Mouse (Mus musculus) activated CD4-positive, CD25-positive, alpha-beta regulatory T cell, adult 4 months (primary cell): Measurements from ENCODE around the gene Sema6c. TPM values are rescaled to one million over a fixed set of nuclear protein-coding genes. Genes with fewer than 3 reads are reported as not detected.
"Not testable (repeated sequence)": the region's sequence is repeated elsewhere in the genome, so short reads cannot be mapped to it uniquely, and the experiment has no call there.

Source experiments
- ATAC-seq: one replicate; pipeline ENCODE4 v1.8.0; 2017
- polyA plus RNA-seq, 2 experiments: library from polyadenylated mRNA; unstranded; fragments of 100-300 nt; shearing (Covaris generic); gene quantifications; one replicate each; pipeline ENCODE4 v1.2.1; 2017

Sema6c gene
- polyA plus RNA-seq, result not detected

DNA sequence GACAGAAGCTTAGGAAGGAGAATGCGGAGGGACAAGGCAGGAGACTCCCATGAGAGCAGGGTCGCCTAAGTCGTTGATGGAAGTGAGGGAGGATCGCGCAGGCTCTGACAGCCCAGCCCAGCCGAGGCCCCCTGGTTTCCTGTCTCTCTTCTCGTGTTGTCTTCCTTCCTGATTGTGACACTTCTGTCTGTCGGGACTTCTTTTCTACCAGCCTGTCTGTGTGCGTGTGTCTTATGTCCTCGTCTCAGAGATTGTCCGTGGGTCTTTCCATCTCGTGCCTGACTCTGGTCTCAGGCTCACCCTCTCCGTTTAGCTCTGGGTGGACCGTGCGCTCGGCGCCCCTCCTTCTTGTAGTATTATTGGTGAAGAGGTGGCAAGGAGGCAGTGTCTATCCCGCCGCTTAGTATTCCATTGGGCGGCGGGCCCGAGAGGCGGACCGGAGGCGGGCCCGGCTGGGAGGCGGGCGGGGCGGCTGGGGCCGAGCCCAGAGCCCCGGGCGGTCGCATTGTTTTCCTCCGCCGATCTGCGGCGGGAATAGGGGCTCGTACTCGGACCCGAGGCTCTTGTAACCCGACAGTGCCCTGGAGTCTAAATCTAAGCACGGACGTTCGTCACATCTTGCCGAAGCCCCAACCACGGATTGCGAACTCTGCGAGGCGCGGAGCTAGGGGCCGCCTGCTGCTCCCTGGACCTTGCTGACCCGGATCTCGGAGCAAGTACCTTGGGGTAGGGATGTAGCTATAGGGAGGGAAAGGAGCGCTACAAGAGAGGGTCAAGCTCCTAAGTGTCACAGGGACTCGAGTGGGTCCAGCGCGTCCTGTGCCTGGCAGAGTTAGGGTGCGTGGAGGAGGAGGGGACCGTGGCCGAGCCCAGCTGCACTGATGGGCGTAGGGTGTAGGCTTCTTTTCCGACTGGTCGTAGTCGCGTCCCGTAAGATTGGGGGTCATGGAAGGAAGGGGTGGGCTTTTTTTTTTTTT, at the start of gene Sema6c:
Sema6c (plus strand) TSS at position 471 of the 977 bp plus-strand sequence.
- peak; percentile 99 for ATAC-seq

DNA sequence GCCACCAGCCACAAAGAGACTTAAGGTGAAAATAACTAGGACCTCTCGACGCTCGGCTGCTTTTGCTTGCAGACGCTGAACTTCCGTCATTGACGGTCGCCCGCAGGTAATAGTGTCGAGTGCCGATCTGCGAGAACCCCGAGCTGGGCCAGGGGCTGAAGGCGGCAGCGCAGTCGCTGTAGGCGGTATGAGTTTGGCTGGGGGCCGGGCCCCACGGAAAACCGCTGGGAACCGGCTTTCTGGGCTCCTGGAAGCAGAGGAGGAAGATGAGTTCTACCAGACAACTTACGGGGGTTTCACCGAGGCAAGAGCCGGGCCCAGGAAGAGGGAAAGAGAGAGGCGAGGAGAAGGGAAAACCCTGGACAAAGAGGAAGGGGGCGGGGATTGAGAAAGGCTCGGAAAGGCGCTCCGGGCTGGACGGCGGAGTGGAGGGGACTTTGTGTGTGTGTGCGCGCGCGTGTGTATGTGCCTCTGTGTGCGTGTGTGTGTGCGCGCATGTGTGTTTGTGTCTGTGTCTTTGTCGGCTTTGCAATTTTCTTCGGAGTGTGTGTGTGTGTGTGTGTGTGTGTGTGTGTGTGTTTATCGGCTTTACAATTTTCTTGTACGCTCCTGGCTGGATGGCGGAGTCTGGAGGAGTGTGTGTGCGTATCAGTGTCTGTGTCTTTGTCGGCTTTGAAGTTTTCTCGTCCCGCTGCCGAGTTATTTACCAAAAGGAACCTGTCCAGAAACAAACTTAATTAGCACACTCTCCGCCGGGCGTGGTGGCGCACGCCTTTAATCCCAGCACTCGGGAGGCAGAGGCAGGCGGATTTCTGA, 49.1 kb upstream of the Sema6c start, which contains the start of gene Vps72:
Vps72 (plus strand) TSS at position 112 of the 816 bp plus-strand sequence.
- peak; percentile 71 for ATAC-seq

DNA sequence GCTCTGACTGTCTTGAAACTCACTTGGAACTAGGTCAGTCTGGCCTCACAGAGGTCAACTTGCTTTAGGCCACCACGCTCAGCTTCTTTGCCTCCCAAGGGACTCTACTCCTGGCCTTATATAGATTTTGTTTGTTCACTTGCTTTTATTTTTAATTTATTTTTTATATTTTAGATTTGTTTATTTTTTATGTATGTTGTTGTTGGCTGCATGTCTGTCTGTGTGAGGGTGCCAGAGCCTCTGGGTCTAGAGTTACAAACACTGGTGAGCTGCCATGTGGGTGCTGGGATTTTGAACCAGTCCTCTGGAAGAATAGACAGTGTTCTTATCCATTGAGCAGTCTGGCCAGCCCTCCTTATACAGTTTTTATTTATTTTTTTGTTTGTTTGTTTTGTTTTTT, 47.5 kb upstream of the Sema6c start:
- no peak for ATAC-seq

DNA sequence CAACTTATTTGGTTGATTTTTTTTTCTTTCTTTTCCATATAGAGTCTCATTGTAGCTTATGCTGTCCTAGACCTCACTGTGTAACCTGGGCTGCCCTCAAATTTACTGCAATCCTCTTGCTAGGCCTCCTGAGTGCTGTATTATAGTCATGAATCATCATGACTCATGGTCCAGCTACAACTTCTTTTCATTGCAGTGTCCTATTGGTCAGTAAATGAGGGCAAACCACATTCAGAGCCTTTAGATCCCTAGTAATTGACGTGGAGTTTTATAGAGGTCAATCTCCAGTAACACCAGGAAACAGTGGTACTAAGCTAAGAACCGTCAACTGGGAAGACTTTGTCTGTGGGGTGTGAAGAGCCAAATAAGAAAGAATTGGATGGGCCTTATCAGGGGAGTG, 42.5 kb upstream of the Sema6c start:
- ATAC-seq, result no peak

DNA sequence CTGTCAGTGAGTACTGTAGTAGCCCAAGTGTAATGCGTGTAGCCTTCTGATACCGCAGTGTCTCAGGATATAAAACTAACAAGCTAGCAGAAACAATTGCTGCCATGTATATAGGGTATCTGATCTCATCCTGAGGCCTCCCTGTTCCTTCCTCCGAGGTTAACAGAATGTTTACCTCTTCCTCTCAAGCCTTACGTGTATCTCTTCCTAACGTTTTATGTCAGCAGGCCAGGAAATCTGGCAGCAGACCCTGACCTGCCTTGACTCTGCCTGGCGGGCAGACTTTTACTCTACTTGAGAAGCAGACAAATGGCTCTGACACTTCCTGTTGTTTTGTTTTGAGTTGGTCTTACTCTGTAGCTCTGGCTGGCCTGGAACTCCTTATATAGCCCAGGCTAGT, 38.7 kb upstream of the Sema6c start:
- ATAC-seq, result no peak

DNA sequence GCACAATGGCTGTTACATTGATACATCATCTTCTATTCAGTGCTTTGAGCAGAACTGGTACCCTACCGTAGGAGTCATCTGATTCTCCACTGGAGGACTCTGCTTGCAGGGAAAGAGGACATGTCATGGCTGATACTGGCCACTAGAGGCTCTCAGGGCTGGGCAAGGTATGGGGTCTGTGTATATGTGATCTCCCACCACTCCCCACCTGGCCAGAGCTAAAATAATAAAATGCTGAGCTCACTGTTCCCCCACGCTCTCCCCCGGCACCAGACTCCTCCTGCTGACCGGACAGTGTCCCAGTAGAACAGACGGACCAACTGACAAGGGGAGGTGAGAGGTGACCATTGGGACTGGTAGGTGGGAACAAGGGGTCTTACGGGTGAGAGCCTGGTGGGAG, 36.0 kb upstream of the Sema6c start, which contains the start of gene Tmod4:
Tmod4 (plus strand) TSS at position 231 of the 400 bp plus-strand sequence.
- no peak for ATAC-seq

DNA sequence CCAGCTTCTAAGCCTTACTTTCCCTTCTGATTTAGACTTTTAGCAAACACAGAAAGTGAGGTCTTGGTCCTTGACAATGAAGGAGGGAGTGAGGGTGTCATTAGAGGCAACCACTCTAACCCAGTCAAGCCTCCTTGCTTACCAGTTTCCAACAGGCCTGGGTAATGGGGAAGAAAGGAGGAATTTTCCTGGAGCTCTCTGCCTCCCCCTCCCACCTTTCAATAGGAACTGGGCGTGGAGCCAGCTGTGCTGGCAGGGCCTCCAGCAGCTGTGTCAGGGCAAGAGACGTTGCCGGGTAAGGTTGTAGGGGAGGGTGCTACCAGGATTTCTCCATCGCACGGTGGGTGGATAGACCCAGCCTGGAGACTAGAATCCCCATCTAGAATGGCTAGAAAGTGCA, 35.3 kb upstream of the Sema6c start:
- no peak for ATAC-seq

DNA sequence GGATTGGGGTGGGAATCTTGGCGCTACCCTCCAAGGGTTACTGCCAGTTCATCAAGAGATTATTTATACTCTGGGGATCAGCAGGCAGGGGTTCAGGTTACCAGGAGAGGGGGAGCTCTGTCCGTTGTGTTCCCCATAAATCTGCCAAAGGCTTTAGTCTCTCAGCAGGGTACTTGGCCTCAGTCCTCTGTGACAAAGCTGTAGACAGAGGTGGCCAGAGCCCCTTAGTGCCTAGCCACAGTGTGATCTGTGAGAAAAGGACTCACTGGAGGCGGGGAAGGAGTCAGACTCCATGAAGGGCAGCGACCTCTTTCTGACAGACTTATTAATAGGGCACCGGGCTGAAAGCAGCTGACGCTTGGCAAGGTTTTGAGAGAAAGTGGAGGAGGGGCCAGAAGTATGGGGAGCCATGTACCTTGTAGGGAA, 31.0 kb upstream of the Sema6c start:
- ATAC-seq, result no peak

DNA sequence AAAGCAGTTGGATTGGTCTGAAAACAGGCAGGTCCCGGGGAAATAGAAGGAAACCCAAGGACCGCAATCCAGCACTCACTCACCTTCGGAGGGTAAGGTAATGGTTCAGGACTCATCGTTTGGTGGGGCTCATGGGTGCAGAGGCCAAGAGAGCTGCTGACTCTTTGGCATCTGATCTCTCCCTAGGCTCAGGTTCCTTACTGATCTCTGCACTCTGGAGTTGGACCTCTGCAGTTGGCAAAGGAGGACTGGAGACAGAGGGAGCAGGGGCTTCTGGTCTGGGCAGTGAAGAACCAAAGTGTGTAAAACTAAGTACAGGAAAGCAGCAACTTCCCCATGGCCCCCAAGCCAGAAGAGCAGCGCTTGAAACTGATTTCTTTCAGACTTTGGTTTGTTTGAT, 30.2 kb upstream of the Sema6c start:
- ATAC-seq, result no peak

DNA sequence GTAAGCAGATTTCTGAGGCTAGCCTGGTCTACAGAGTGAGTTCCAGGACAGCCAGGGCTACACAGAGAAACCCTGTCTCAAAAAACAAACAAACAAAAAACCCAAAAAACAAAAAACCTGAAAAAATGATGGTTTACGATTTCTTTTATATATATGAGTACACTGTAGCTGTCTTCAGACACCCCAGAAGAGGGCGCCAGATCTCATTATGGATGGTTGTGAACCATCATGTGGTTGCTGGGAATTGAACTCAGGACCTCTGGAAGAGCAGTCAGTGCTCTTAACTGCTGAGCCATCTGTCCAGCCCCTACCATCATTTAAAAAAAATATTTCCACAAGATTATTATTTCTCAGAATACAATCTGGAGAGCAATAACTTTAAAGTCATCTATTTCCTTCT, 27.9 kb upstream of the Sema6c start:
- ATAC-seq, result not testable (repeated sequence)

DNA sequence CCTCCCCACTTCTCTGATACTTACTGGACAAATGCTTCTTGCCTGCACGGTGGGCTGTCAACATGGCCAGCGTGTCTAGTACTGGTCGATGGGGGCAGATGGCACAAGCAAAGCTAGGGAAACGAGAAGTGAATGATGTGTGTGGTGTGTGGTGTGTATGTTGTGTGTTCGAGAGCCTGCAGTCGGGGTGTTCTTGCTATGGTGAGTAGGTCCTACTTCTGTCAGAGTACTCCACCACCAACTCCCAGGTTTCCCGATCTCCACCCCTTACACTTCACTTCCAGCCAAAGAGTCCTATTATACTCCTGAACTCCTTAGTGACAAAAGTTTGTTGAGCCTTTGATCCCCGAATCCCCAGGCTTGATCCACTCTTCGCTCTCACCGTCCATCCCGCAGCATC, 27.1 kb upstream of the Sema6c start:
- ATAC-seq, result no peak

DNA sequence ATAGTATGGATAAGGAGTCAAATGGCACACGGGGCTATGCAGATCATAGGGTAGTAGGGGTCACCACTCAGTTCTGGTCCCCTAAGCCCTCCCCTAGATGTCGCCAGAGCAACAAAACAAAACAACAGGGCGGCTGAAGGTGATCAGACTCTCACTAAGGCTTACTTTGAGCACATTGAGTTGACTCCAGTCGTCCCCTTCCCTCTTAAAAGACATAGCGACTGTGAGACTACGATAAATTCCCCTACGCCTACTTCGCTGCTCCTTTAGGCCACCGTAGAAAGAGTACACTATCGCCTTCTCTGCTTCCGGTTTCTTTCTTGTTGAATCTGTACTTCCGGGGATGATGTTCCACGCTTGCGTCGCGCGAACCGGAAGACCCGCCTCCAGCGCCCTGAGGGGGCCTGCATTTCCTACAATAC, 26.6 kb upstream of the Sema6c start, which contains the start of the genes Scnm1 and Lysmd1:
Scnm1 (minus strand) TSS at position 332 of the 422 bp plus-strand sequence.
Lysmd1 (plus strand) TSS at position 409 of the 422 bp plus-strand sequence.
- ATAC-seq, result peak; percentile 80

DNA sequence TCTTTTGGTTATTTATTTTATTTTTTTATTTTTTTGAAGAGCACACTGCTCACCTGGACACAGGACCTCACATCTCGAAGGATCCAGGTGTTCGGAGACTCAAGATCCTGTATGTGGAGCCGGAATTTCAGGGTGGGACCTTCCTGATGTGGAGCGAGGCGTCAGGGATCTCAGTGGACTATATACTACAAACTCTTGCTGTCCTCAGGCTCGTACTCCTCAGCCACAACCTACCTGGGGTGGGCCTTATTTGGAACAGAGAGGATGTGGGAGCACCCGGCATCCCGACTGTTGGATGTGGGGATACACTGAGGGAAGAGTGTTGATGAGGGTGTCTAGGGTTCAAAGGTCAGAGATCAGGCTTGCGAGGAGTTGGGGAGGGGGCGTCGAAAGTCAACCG, 26.1 kb upstream of the Sema6c start:
- not testable (repeated sequence) for ATAC-seq

DNA sequence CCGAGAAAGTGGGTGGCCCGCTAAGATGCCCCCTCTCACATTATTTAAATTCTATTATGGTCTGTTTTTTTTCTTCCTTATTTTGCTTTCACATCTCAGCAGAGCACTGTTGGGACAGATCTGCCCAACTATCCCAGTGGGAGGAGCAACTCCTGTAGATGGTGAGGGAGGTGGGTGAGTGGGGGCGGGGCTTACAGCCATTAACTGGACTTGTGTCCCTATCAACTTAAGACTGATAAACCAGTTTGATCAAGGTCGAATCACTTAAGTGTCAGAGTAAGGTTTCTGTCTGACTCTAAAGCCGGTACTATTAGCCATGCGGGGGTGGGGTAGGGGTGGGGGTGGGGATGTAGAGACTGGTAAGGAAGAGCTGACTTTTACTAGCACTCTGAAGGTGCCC, 25.2 kb upstream of the Sema6c start:
- no peak for ATAC-seq

DNA sequence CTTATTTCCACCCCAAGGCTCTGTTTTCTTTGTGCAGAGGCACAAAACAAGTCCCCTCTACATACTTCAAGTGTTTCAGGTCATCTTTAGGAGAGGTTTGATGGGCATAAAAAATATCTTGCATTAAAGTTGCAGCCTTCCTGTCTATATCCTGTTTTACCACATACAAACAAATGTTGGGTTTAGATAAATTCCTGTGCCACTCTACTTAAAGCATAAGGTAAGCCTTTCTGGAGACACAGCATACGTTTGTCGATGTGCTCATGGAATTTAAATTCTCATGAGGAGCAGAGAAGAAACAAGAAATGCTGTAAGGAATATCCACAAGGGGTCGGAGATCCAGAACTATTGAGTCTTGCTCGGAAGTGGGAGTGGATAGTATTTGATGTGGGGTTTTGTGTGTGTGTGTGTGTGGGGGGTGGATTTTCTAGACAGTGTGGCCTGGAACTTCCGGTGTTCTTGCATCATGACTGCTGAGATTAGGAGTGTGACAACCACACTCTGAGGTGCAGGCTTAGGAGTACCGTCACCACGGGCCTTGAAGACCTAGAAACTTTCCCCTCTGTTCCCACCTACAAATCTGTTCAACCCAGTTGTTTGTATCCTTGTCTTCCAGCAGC, 24.7 kb upstream of the Sema6c start:
- ATAC-seq, result peak; percentile 82

DNA sequence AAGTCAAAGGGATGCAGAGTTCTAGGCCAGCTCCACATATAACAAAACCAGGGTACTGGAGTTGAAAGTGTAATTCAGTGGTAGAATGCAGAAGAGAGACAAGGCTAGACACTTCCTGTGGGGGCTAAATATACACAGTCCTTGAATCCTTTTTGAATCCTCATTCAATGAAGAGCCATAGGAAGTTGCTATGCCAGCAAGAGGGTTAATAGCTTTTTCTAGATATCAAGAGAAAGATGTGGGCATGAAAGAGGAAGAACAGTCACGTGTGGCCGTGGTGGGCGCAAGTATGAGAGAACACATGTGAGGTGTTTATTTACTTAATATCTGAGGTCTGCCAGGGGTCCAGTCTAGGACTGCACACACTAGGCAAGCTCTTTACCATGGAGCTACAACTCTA, 23.9 kb upstream of the Sema6c start:
- ATAC-seq, result no peak

DNA sequence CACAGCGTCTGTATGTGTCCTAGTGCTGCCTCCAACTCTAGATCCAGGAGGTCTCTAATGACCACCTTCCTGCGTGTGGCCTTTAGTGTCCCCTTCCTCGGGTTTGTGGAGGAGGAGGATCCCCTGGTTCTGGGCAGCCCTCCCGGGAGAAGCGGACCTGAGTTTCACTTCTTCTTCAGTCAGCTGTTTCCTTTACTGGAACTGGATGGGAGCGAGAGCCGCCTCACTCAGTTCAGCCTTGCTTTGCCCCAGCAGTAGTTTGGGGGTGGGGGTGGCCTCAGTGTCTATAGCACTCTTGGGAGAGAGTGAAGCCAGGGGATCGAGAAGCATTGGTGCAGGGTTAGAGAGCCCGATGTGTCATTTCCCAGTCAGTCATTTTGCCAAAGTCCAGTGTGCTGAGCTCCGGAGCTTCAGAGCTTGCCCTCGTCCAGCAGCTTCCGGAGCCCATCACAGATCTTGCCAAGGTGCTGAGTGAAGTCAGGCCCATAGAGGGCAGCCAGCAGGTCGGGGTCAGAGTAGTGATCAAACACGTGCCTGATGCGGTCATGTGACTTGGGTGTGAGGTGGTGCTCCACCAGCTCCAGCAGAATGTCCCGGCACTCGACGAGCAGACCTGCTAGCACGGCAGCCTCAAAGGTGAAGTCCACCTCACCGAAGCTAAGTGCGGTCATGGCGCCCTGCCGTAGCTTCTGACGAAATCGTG, 20.5 kb upstream of the Sema6c start:
- no peak for ATAC-seq

DNA sequence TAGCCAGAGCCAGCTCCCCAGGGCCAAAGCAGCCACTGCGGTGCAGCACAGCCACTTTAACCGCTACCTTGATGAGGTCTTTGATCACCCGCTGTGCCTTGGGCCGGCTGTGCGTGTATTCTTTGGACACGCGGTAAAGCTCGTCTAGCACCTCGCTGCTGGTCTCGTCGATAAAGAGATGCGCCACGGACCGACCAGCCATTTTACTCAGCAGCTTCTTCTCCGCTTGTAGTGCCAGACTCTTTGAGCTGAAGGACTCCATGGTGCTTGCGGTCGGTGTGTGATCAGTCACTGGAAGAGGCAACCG, 20.0 kb upstream of the Sema6c start:
- ATAC-seq, result no peak

DNA sequence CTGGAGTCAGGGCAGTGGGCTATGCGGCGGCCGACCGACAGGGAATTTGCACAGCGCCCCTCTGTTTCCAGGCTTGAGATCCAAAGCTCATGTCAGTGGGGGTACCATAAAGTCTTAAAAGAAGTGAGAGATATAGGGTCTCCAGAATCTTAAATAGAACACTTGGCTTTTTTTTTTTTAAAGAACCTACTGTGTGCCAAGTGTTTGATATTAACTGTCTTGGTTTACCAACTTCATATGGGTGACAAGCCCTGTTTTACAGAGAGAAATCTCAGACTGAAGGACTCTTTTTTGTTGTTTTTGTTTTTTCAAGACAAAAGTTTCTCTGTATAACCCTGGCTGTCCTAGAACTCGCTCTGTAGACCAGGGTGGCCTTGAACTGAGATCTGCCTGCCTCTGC, 19.5 kb upstream of the Sema6c start:
- ATAC-seq, result no peak

DNA sequence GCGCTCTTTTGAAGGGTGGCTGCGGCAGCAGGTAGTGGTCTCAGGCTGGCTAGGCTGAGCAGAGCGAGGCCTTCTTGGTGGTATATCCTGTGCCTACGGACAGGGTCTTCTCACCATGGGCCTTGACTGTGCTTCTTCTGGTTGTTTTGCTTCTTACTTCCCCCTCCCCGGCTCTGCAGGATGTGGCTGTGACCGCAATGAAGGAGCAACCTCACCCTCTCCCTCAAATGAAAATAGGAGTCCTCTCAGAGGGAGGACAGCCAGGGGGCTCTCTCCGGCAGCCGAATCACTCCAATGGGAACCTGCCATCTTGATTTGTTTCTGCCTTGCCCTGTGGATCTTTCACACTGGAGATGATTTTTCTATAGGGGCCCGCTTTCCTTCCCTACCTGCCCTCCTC, 18.8 kb upstream of the Sema6c start:
- peak; percentile 92 for ATAC-seq

DNA sequence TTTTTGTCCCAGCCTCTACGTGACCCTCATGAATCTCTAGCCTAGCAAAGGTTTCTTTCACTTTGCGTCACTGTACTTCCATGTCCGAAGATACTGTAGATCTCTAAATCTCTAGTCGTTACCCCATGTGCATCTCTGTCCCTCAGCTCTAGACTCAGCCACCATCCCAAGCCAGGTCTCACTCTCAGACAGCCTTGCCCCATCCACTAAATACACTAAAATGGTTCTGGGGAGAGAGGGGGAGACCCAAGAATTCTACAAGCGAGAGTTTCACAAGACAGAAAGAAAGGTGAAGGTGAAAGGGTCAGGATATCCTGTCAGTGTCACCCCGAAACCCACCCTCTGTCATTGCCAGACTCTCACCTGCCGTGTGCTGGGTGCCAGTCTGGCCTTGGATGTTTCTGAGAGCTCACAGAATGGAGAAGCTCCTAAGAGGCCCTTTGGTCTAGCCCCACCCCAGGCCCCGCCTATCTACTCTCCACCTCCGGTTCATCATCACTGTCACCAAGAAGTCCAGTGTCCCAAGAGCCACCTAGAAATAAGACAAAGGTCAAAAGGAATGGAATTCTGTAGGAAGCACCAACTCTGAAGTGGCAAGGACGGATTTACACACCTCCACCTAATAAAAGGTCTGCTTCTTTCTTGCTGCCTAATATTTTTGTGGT, 18.2 kb upstream of the Sema6c start, which contains the start of gene Tnfaip8l2:
Tnfaip8l2 (minus strand) TSS at position 409 of the 665 bp plus-strand sequence.
- ATAC-seq, result peak; percentile 52
